Mouse (Mus musculus) NIH3T3 (cell line): ENCODE measurements at regions not wholly inside any gene's neighbourhood (a gene's known extent, or its start where the extent isn't known, plus 50 kb on each side); places are given as distances from the start of the nearest gene placed in this dataset.

Experiments
- DNase-seq: peaks from one replicate; pipeline ENCODE4 v3.0.0-alpha.2; 2012; ENCODE audit warnings: low read depth

DNA sequence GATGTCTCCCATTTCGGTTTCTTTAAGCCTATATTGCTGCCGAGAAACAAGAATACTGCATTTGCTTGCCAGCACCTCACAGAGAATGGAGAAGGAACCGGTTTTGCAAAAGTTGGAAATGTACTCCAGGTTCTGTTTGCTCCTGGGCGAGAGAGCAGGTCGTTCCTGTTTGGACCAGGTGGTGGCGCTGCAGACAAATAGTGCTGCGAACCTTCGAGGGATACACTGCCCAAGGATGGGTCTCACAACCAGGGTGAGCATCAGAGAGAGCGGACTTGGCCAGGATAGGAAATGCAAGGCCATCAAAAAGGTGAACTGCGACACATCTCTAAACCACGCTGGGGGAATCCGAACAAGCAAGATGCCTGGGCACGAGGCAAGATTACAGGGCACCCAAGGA lies 54.0 kb upstream of the Ets2 start:
- peak; percentile 81 for DNase-seq

DNA sequence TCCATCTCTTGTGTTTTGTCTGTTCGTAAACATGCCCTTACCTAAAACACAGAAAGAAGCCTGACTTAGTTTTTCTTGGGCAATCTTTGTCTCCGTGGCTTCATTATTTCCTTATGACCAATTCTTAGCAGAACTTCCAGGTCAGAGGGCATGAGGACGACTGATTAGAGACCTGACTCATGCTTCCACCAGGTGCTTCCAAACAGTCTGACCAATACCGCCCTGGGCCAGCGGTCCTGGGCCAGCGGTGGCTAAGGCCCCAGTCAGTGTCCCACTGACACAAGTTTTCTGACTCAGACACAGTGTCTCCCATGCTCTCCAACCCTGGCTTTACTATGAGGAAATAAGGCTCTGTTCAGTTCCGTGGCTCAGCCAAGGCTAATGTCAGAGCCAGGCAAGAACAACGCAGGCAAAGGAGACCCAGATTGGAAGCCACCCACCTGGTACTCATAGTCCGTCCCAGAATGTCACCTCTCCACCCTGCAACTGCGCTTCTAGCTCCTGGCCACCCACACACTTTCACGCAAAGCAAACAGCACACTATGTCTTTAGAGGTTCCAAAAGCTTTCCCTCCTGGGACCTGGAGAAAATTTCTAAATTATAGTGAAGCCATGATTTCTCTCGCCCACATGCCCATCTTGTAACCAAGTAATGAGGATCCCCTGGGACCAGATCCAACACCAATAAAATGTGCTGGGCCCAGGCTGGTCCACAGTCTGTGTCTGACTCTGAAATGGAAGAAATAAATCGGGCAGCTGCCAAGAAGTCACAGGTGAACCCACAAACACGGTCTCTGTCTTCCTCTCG lies 56.6 kb upstream of the Erg start:
- peak; percentile 17 for DNase-seq

GRCm38 (mm10) chr16:95640670-95641069 lies 54.3 kb upstream of the Erg start:
- DNase-seq, result no peak

DNA sequence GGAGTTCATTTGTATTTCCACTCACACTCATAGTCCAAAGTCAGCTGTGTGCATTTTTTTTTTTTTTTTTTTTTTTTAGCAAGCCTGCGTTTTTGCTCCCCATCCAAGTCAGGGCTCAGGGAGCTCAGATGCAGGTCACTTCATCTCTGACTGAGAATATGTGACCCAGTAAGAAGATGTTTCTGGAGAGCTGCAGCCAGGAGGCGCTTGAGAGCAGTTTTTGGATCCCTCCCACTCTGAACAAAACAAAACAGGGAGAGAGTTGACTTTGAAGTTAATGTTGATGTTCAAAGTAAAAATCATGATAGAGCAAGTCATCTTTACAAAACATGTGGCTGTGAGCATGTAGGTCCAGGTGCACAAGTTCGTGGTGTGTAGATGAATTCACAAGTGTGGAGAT lies 53.3 kb upstream of the Erg start:
- DNase-seq, result peak; percentile 33

GRCm38 (mm10) chr16:95637850-95638249 lies 51.5 kb upstream of the Erg start:
- DNase-seq, result peak; percentile 66

DNA sequence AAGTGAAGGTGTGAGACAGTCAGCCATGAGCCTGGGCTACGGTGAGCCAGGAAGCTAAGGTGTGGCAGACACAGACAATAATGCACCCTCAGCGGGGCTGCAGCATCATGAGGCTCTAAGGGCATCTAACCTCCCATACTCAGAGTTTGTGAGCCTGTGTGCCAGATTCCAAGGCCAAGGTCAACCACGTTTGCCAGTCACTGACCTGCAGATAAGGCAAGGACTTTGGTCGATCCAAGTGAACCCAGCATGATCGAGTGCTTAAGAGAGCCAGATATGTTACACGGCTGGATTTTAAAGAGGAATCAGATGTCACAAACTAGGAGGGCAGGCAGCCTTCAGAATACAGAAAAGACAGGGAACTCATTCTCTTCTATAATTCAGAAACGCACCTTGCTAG lies 50.2 kb upstream of the Erg start:
- no peak for DNase-seq
